Mouse (Mus musculus) brain, adult 2 months (tissue): ENCODE data around the gene Tmem117.

ENCODE experiments used
- DNase-seq: peaks from one replicate; pipeline ENCODE4 v3.0.0; 2011; ENCODE audit warnings: low read depth, low spot score

The Tmem117 gene

DNA sequence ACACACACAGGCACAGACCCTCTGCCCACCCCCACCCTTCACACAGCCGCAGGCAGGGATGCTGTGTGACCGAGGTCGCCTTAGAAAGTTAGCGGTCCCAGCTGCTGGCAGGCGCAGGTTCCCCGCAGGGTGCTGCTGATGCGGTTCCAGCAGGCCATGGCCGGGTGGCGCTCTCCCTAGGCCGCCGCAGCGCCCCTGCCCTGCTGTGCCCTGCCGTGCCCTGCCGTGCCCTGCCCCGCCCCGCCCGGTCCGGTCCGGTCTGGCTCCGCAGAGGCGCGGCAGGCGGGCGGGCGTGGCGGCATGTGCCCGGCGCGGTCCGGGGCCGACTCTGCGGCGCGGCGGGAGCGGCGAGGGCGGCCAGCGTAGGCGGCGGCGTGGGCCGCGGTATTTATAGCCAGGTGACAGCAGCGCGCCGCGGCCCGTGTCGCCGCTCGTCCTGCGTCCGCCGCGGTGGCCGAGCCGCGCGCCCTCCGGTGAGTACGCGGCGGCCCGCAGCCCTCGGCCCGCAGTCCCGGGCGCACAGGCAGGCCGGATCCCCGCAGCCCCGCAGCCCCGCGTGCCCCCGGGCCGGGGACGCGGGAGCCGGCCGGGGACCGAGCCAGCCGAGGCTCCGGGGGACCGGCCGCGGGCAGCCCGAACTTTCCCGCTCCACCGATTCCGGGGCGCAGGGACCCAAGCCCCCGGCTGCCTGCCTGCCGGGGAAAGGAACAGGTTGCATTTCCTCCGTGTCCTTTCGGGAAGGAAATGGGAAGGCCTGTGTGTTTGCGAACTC is at the start of gene Tmem117:
Tmem117 (plus strand) TSS at position 403 of the 772 bp plus-strand sequence.
- DNase-seq, result peak; percentile 63

- no peak for DNase-seq
Measured at GRCm38 (mm10) chr15:94582000-94582593, 46.9 kb upstream of the Tmem117 start.

GRCm38 (mm10) chr15:94583153-94583552 is 45.9 kb upstream of the Tmem117 start:
- DNase-seq, result no peak

GRCm38 (mm10) chr15:94584738-94585137 is 44.3 kb upstream of the Tmem117 start:
- no peak for DNase-seq

DNA sequence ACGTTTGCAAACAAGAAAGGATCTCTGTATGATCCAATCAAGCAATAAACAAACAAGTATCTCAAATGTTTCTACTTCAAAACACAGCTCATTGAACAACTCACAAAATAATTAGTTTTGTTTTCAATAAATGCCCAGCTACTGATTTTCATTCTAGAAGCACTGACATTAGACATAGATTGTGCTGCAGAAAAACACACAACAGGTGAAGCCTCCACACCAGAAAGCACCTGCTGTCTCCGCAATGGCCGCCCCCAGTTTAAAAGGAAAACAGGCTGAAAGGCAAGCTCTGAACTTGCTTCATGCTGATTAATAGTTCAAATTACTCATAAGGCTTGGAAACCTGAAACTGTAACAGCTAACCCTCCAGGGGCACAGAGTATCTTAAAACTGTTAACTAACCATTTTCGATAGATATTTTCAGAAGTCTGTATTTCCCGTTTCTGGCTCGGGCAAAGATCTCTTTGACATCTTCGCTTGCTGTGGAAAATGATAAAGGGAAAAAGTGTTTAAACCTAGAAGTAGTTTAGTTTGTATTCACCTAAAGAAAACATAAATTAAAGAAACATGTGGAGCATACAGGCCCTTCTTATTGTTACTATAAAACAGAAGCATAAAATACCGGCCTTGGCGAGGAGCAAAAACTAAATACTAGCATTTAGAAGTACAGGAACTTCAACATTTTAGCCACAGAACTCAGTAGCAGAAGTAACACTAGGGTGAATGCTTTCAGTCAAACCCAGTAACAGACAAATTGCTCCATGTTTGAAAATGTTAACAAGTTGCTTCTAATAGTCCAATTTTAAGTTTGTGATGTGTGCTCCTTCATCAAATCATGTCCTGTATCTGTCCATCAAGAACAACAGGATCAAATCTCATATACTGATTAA is 41.0 kb upstream of the Tmem117 start:
- no peak for DNase-seq

GRCm38 (mm10) chr15:94589219-94590075 is 39.6 kb upstream of the Tmem117 start, which contains the start of gene Twf1:
Twf1 (minus strand) TSS chr15:94589889.
- DNase-seq, result peak; percentile 99

GRCm38 (mm10) chr15:94590083-94590482 is 38.9 kb upstream of the Tmem117 start:
- DNase-seq, result no peak

- no peak for DNase-seq
Measured at GRCm38 (mm10) chr15:94591356-94591755, 37.7 kb upstream of the Tmem117 start.

GRCm38 (mm10) chr15:94593586-94593985 is 35.4 kb upstream of the Tmem117 start:
- no peak for DNase-seq

GRCm38 (mm10) chr15:94600145-94600707 is 28.8 kb upstream of the Tmem117 start:
- DNase-seq, result no peak

DNA sequence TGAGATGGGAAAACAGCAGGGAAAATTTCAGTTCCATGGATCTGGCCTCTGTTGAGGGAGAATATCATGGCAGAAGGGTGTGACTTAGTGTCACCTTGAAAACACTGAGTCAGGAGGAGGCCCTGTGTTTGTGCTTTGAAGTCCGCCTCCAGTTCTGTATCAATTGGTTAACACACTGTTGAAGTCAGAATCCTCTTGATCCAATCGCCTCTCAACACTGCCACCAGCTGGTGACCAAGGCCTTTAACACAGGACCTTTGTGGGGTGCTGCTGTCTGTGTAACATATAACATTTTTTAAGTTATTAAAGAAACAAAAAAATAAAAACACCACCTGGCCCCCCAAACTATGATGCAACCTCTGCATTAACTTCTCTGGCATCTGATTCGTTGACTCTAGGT is 27.7 kb upstream of the Tmem117 start:
- peak; percentile 77 for DNase-seq

GRCm38 (mm10) chr15:94602441-94602840 is 26.6 kb upstream of the Tmem117 start:
- DNase-seq, result no peak

GRCm38 (mm10) chr15:94607768-94608167 is 21.3 kb upstream of the Tmem117 start:
- DNase-seq, result peak; percentile 93

DNA sequence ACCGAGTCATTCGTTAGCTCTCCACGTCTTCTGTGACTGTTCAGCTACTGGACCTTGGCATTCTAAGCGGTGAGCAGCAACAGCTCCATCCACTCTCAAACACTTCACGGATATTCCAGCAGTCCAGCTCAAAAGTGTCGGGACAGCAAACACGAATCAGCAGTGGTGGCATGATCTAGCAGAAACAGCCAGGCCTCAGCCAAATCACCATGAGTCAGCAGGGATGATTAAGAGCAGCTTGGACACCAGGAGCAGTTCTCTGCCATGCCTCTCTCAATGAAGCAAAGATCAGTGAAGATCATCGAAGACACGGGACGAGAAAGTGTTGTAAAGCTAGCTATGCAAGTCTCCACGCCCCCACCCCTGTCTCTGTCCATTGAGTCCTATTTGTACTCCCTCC is 13.0 kb upstream of the Tmem117 start:
- no peak for DNase-seq

DNA sequence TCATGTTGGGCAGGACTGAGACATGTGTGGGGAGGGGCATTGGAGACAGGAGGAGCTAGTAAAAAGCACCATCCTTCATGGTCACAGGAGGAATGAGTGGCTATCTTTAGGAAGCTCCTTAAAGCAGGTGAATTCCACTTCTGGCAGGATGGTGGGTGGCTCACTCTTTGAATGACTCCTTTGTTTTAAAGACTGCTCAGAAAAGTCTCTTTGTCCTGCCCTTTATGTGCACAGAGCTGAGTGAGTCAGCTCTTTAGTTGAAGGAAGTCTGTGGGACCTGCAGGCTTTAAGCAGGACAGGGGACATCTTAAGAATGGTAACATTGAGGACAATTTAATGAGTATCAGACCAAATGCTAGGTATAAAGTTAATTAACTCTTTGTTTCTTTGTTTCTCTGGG is 8.1 kb upstream of the Tmem117 start:
- no peak for DNase-seq

DNA sequence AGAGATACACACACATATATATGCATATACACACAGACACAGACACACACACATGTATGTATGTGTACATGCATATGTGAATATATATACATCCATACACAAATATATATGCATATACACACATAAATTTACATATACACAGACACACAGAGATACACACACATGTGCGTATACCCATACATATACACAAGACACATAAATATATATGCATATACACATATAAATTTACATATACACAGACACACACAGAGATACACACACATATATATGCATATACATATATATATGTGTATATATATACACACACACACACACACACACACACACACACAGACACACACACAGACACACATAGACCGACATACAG is 586 bp upstream of the Tmem117 start:
- no peak for DNase-seq

GRCm38 (mm10) chr15:94630553-94630952 is 1.5 kb downstream of the Tmem117 start:
- DNase-seq, result no peak

- no peak for DNase-seq
Measured at GRCm38 (mm10) chr15:94634524-94634923, 5.5 kb downstream of the Tmem117 start.

DNA sequence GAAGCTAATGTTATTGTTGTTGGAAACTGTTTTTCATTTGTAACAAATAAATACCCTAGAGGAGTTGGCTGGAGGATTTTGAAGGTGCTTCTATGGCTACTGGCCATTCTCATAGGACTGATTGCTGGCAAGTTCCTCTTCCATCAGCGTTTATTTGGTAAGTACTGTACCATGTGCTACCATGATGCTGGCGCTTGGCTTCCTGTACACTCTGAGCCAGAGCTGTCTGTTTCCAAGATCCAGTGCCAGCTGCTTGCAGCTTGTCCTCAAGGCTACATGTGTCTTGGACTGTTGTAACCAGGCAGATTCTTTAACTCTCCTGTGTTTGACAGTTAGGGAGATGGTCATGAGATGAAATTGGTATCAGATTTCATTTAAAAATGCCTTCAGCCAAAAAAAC is 9.2 kb downstream of the Tmem117 start:
- no peak for DNase-seq

- DNase-seq, result no peak
Measured at GRCm38 (mm10) chr15:94639126-94639525, 10.1 kb downstream of the Tmem117 start.

GRCm38 (mm10) chr15:94646012-94646411 is 17.0 kb downstream of the Tmem117 start:
- no peak for DNase-seq
